Mouse (Mus musculus): ENCODE measurements around the gene Plek2.
"Not testable (repeated sequence)": the region's sequence is repeated elsewhere in the genome, so short reads cannot be mapped to it uniquely, and the experiment has no call there.

Gene Plek2

GRCm38 (mm10) chr12:78906707-78907162, at the start of gene Plek2:
Gene Plek2, minus strand, starts transcription at chr12:78906964.
- no peak for DNase-seq (ENCODE audit: low spot score in 2 of 2)

GRCm38 (mm10) chr12:78956405-78956804, 49.6 kb upstream of the Plek2 start:
- no peak for DNase-seq (ENCODE audit: low spot score in 2 of 2)

GRCm38 (mm10) chr12:78952484-78952883, 45.7 kb upstream of the Plek2 start:
- DNase-seq (ENCODE audit: low spot score in 2 of 2), result no peak

- peak in 1 of 2 experiments; percentile 11 for DNase-seq (ENCODE audit: low spot score in 2 of 2)
Observed at GRCm38 (mm10) chr12:78952053-78952452, 45.3 kb upstream of the Plek2 start.

- no peak for DNase-seq (ENCODE audit: low spot score in 2 of 2)
Observed at GRCm38 (mm10) chr12:78947661-78948060, 40.9 kb upstream of the Plek2 start.

- no peak for DNase-seq (ENCODE audit: low spot score in 2 of 2)
Observed at GRCm38 (mm10) chr12:78947161-78947560, 40.4 kb upstream of the Plek2 start.

- DNase-seq (ENCODE audit: low spot score in 2 of 2), result no peak
Observed at GRCm38 (mm10) chr12:78942931-78943330, 36.2 kb upstream of the Plek2 start.

GRCm38 (mm10) chr12:78940081-78940480, 33.3 kb upstream of the Plek2 start:
- no peak for DNase-seq (ENCODE audit: low spot score in 2 of 2)

GRCm38 (mm10) chr12:78939393-78940037, 32.8 kb upstream of the Plek2 start:
- no peak for DNase-seq (ENCODE audit: low spot score in 2 of 2)

- no peak for DNase-seq (ENCODE audit: low spot score in 2 of 2)
Observed at GRCm38 (mm10) chr12:78936494-78936893, 29.7 kb upstream of the Plek2 start.

GRCm38 (mm10) chr12:78929900-78930299, 23.1 kb upstream of the Plek2 start:
- no peak for DNase-seq (ENCODE audit: low spot score in 2 of 2)

GRCm38 (mm10) chr12:78927287-78927686, 20.5 kb upstream of the Plek2 start:
- DNase-seq (ENCODE audit: low spot score in 2 of 2), result no peak

- DNase-seq (ENCODE audit: low spot score in 2 of 2), result peak in 1 of 2 experiments; percentile 38
Observed at GRCm38 (mm10) chr12:78923539-78924189, 16.9 kb upstream of the Plek2 start.

GRCm38 (mm10) chr12:78922977-78923376, 16.2 kb upstream of the Plek2 start:
- DNase-seq (ENCODE audit: low spot score in 2 of 2), result not testable (repeated sequence)

GRCm38 (mm10) chr12:78922058-78922457, 15.3 kb upstream of the Plek2 start:
- DNase-seq (ENCODE audit: low spot score in 2 of 2), result no peak

- DNase-seq (ENCODE audit: low spot score in 2 of 2), result no peak
Observed at GRCm38 (mm10) chr12:78921421-78921820, 14.7 kb upstream of the Plek2 start.

- DNase-seq (ENCODE audit: low spot score in 2 of 2), result peak; percentile 57 to 82
Observed at GRCm38 (mm10) chr12:78919079-78919712, 12.4 kb upstream of the Plek2 start.

- DNase-seq (ENCODE audit: low spot score in 2 of 2), result peak; percentile 81 to 92
Observed at GRCm38 (mm10) chr12:78918227-78919078, 11.7 kb upstream of the Plek2 start.

GRCm38 (mm10) chr12:78916278-78916677, 9.5 kb upstream of the Plek2 start:
- no peak for DNase-seq (ENCODE audit: low spot score in 2 of 2)

- no peak for DNase-seq (ENCODE audit: low spot score in 2 of 2)
Observed at GRCm38 (mm10) chr12:78915561-78915960, 8.8 kb upstream of the Plek2 start.

- no peak for DNase-seq (ENCODE audit: low spot score in 2 of 2)
Observed at GRCm38 (mm10) chr12:78914458-78914857, 7.7 kb upstream of the Plek2 start.

All from frontal cortex, postnatal 36 days (tissue).